9 mouse cellular contexts compared by ENCODE assay signal in the genomic region with DNA sequence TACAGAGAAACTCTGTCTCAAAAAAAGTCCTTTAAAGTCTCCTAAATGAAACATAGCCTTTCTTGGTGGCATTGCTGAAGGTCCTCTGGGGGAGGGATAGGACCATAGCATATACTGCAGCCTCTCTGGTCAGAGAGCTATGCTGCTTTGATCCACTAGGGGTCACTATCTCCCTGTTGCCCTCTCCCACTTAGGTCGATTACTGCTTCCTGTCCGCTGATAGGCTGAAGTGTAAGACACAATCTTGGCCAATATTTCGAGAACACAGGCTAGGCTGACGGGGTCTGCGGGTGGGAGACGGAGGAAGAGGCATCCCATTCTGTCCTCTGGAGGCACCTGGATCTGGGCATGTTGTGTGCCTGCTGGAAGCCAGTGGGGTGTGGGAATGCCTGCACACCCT. TPM values are rescaled to one million over a fixed set of nuclear protein-coding genes. Genes with fewer than 3 reads are reported as not detected.
A peak's percentile ranks its signal among the peaks of the same experiment; 100 is the strongest.
DNase-seq lines count a peak whose midpoint lies in the region; ATAC-seq and TF ChIP-seq lines count a peak whose summit lies in the region.
"Had no signal": no experiment of that assay in that cellular context is flagged by ENCODE, and none has a peak within 500 bp of the region (broad histone marks: within the 10 kb centered on the region; RNA-seq: fewer than 3 reads in every experiment).

No protein-coding gene starts in this region.

- 38% methylated on average over 6 of the region's 6 CpGs for WGBS in kidney, postnatal 0 days

- no peak overlapping the region for H3K9ac ChIP-seq in kidney, postnatal 0 days (ENCODE audit: low read depth, low read length)

- TF ChIP-seq CTCF in kidney, postnatal 0 days (IDR thresholded peaks at IDR 0.05; ENCODE audit: low read depth): peak; percentile 73
- TF ChIP-seq CTCF in C2C12 (IDR thresholded peaks at IDR 0.05; ENCODE audit: control insufficient read depth, insufficient read depth, insufficient read length) (peak; percentile 34), Patski (IDR thresholded peaks at IDR 0.05) (no peak)

- DNase-seq in kidney, postnatal 0 days (ENCODE audit: low spot score): peak; percentile 57
- no peak for DNase-seq in kidney, postnatal 10 days
- no peak for DNase-seq in Patski (ENCODE audit: low read depth, low spot score)
- DNase-seq in adrenal gland, adult 2 months: no peak
- no peak for DNase-seq in layer of hippocampus, adult 18-20 months (ENCODE audit: low spot score in 2 of 2)
- no peak for DNase-seq in ovary, postnatal 10 days (ENCODE audit: low spot score)

- no peaks in the 10 kb centered on the region for H3K79me2 ChIP-seq in C2C12 (ENCODE audit: control insufficient read depth, insufficient read depth)

- H3K27me3 ChIP-seq in kidney, postnatal 0 days (ENCODE audit: insufficient read depth, low read length): no peaks in the 10 kb centered on the region
- peaks cover 29% of the 10 kb centered on the region for H3K27me3 ChIP-seq in C2C12 (ENCODE audit: control insufficient read depth, insufficient read depth, insufficient read length)
- H3K27me3 ChIP-seq in Patski: no peaks in the 10 kb centered on the region

- H3K4me3 ChIP-seq in kidney, postnatal 0 days (replicated peaks; ENCODE audit: low read depth, low read length): no peak overlapping the region
- no peak overlapping the region for H3K4me3 ChIP-seq in C2C12 (ENCODE audit: insufficient read depth, poor library complexity, severe bottlenecking)

- no peaks in the 10 kb centered on the region for H3K4me1 ChIP-seq in kidney, postnatal 0 days (replicated peaks; ENCODE audit: insufficient read depth, low read length)

- POLR2A ChIA-PET in Patski (lab: Charles Lee): interaction anchor here (1.2 kb wide), 1 partner anchor 34 kb away, joined by 4 read pairs; no protein-coding TSS in a partner anchor

- no peaks in the 10 kb centered on the region for H3K79me3 ChIP-seq in C2C12 (ENCODE audit: low read depth)

- H3K27ac ChIP-seq in kidney, postnatal 0 days: no peak overlapping the region
- H3K27ac ChIP-seq: macrophage had no signal

- no peaks in the 10 kb centered on the region for H3K9me3 ChIP-seq in kidney, postnatal 0 days (replicated peaks; ENCODE audit: low read length)

- H3K36me3 ChIP-seq in kidney, postnatal 0 days (ENCODE audit: insufficient read depth, low read length): no peaks in the 10 kb centered on the region
- H3K36me3 ChIP-seq in C2C12 (ENCODE audit: control insufficient read depth, insufficient read depth): no peaks in the 10 kb centered on the region

- no peak for ATAC-seq in kidney, postnatal 0 days (replicated peaks; ENCODE audit: low FRiP score, low read depth)
- ATAC-seq in Patski: peak; percentile 61
- peak; percentile 75 for ATAC-seq in megakaryocyte, adult 5-6 weeks (ENCODE audit: poor library complexity, severe bottlenecking)

- CTCF ChIA-PET in Patski (lab: Charles Lee): interaction anchor here (0.7 to 2.4 kb wide), 11 partner anchors 9 to 163 kb away, joined by 3 to 10 read pairs (median 3); no protein-coding TSS in a partner anchor

- H3K4me2 ChIP-seq in kidney, postnatal 0 days (ENCODE audit: low read length): no peak overlapping the region

- in situ Hi-C loops in Patski (cut with MboI; ENCODE audit: low pct_unique_long_range_greater_than_20kb): no loop called here

- no peak overlapping the region for H3ac ChIP-seq in C2C12 (ENCODE audit: control insufficient read depth, insufficient read length, low read depth)

TF ChIP-seq in C2C12, 6 proteins besides CTCF, POLR2A, EP300 and RAD21:
- no peak for TF ChIP-seq MYOD1 (IDR thresholded peaks at IDR 0.05; ENCODE audit: control insufficient read depth, insufficient read length, low read depth)
- no peak for TF ChIP-seq MAX (IDR thresholded peaks at IDR 0.05)
- TF ChIP-seq USF1 (IDR thresholded peaks at IDR 0.05; ENCODE audit: low read depth): no peak
TF ChIP-seq in C2C12: peak in this region for 0.

RNA-seq across cellular contexts. Expression of a gene that starts 37.9 kb away (rescaled TPM):
- 31.3 and 35.6 TPM in 2 replicates for polyA plus RNA-seq in kidney, postnatal 0 days (2015; fragmentation: Nextera tagmentation; extraction: Ambion mirVana)
- 0.55 TPM for polyA plus RNA-seq in C2C12 (2012; fragmentation: generic; extraction: Trizol)
- 88.3 TPM for polyA plus RNA-seq in Patski (2021)
- 1.5 TPM in 2 replicates for total RNA-seq in megakaryocyte, adult 5-6 weeks (2015)
- 0.94 and 1.8 TPM in 2 replicates for total RNA-seq in megakaryocyte, adult 5-6 weeks (2017)
- total RNA-seq in adrenal gland, adult 2 months (2021): 1 to 10 TPM; 2.5 to 3.1 TPM
- 4.5 and 5.4 TPM in 2 replicates for polyA plus RNA-seq in adrenal gland, adult 2 months (2012; rRNA removed)
- 1 to 10 TPM; 1.3 to 2.6 TPM for total RNA-seq in layer of hippocampus, adult 18-20 months (2021)

RNA-seq across cellular contexts. Expression of a gene that starts 52.5 kb away (rescaled TPM):
- 5.0 and 5.8 TPM in 2 replicates for polyA plus RNA-seq in kidney, postnatal 0 days (2015; fragmentation: Nextera tagmentation; extraction: Ambion mirVana)
- polyA plus RNA-seq in C2C12 (2012; fragmentation: generic; extraction: Trizol) (0.06 TPM), Patski (2021) (2.1 TPM)
- total RNA-seq in megakaryocyte, adult 5-6 weeks (2015): 0.16 and 0.22 TPM in 2 replicates
- total RNA-seq in megakaryocyte, adult 5-6 weeks (2017): 0.11 and 0.69 TPM in 2 replicates
- 10 to 100 TPM; 32.9 to 84.3 TPM for total RNA-seq in adrenal gland, adult 2 months (2021)
- polyA plus RNA-seq in adrenal gland, adult 2 months (2012; rRNA removed): 68.3 and 72.0 TPM in 2 replicates
- 1 to 10 TPM; 5.2 to 5.3 TPM for total RNA-seq in layer of hippocampus, adult 18-20 months (2021)

Comparison
In these comparisons a context has a peak if more than half of its experiments do, and no peak if none do; other contexts are left out.
1. RNA of a gene that starts 52.5 kb away (polyA plus RNA-seq): 68.3 to 72.0 TPM in adrenal gland, adult 2 months; 5.0 to 5.8 TPM in kidney, postnatal 0 days, 2.1 TPM in Patski (single experiment) and 0.06 TPM in C2C12 (single experiment); every median in the first group is over 10 times any median in the second.